Mouse (Mus musculus): ENCODE data around the gene Slc12a5. TPM values are rescaled to one million over a fixed set of nuclear protein-coding genes. Genes with fewer than 3 reads are reported as not detected.

Gene Slc12a5
- polyA plus RNA-seq, 1 experiment from 2014 or later: 6.0 TPM

- no peaks in the 10 kb centered on the region for H3K27me3 ChIP-seq (ENCODE audit: control insufficient read depth, insufficient read depth, low read length)
- H3K4me3 ChIP-seq (ENCODE audit: low read depth, low read length): no peak overlapping the region
- no peak overlapping the region for H3K27ac ChIP-seq (ENCODE audit: low read depth, low read length)
- DNase-seq (ENCODE audit: low spot score) (no peak), ATAC-seq (ENCODE audit: insufficient read depth, low FRiP score, low TSS enrichment) (no peak)
- H3K36me3 ChIP-seq (ENCODE audit: control insufficient read depth, insufficient read depth, low read length): no peaks in the 10 kb centered on the region
- H3K9me3 ChIP-seq (ENCODE audit: control insufficient read depth, low read length): no peaks in the 10 kb centered on the region
- WGBS: 67% methylated on average over 4 of the region's 4 CpGs
- H3K4me2 ChIP-seq (ENCODE audit: low read depth): no peak overlapping the region
- H3K9ac ChIP-seq (ENCODE audit: low read length): no peak overlapping the region
- H3K4me1 ChIP-seq (ENCODE audit: control insufficient read depth, insufficient read depth, low read length): peaks cover 12% of the 10 kb centered on the region
These were observed 76.8 kb downstream of the Slc12a5 start for GRCm38 (mm10) chr2:165037415-165037814.

- no peak overlapping the region for H3K4me2 ChIP-seq (ENCODE audit: low read depth)
- H3K27me3 ChIP-seq (ENCODE audit: control insufficient read depth, insufficient read depth, low read length): no peaks in the 10 kb centered on the region
- H3K4me3 ChIP-seq (ENCODE audit: low read depth, low read length): no peak overlapping the region
- ATAC-seq (ENCODE audit: insufficient read depth, low FRiP score, low TSS enrichment) (no peak), DNase-seq (ENCODE audit: low spot score) (no peak)
- H3K4me1 ChIP-seq (ENCODE audit: control insufficient read depth, insufficient read depth, low read length): 0 out of 2 replicates have a peak, but pooled peaks cover 4% of the 10 kb centered on the region
- 76% methylated on average over 5 of the region's 5 CpGs for WGBS
- H3K36me3 ChIP-seq (ENCODE audit: control insufficient read depth, insufficient read depth, low read length): no peaks in the 10 kb centered on the region
- no peak overlapping the region for H3K9ac ChIP-seq (ENCODE audit: low read length)
- no peaks in the 10 kb centered on the region for H3K9me3 ChIP-seq (ENCODE audit: control insufficient read depth, low read length)
- H3K27ac ChIP-seq (ENCODE audit: low read depth, low read length): no peak overlapping the region
These were observed 81.5 kb downstream of the Slc12a5 start for GRCm38 (mm10) chr2:165042126-165042525.

- 6% methylated on average over 17 of the region's 17 CpGs for WGBS
- peak overlapping the region; percentile 28 for H3K4me2 ChIP-seq (ENCODE audit: low read depth)
- peak; percentile 66 for DNase-seq (ENCODE audit: low spot score)
- no peaks in the 10 kb centered on the region for H3K27me3 ChIP-seq (ENCODE audit: control insufficient read depth, insufficient read depth, low read length)
- H3K4me3 ChIP-seq (ENCODE audit: low read depth, low read length): no peak overlapping the region
- no peaks in the 10 kb centered on the region for H3K36me3 ChIP-seq (ENCODE audit: control insufficient read depth, insufficient read depth, low read length)
- no peaks in the 10 kb centered on the region for H3K9me3 ChIP-seq (ENCODE audit: control insufficient read depth, low read length)
- peak overlapping the region; percentile 1 for H3K27ac ChIP-seq (ENCODE audit: low read depth, low read length)
- H3K4me1 ChIP-seq (ENCODE audit: control insufficient read depth, insufficient read depth, low read length): 0 out of 2 replicates have a peak, but pooled peaks cover 4% of the 10 kb centered on the region
- peak; percentile 73 for ATAC-seq (ENCODE audit: insufficient read depth, low FRiP score, low TSS enrichment)
- H3K9ac ChIP-seq (ENCODE audit: low read length): peak overlapping the region; percentile 3; the same call in 1 of the 2 replicates
These were observed 82.6 kb downstream of the Slc12a5 start for GRCm38 (mm10) chr2:165043090-165043636.

GRCm38 (mm10) chr2:165043729-165044128 is 83.1 kb downstream of the Slc12a5 start:
- Histone ChIP-seq H3K36me3 (ENCODE audit: control insufficient read depth, insufficient read depth, low read length) (no peaks in the 10 kb centered on the region), H3K4me2 (ENCODE audit: low read depth) (no peak overlapping the region), H3K4me1 (ENCODE audit: control insufficient read depth, insufficient read depth, low read length) (0 out of 2 replicates have a peak, but pooled peaks cover 4% of the 10 kb centered on the region), H3K27me3 (ENCODE audit: control insufficient read depth, insufficient read depth, low read length) (no peaks in the 10 kb centered on the region), H3K9ac (ENCODE audit: low read length) (no peak overlapping the region), H3K9me3 (ENCODE audit: control insufficient read depth, low read length) (no peaks in the 10 kb centered on the region), H3K4me3 (ENCODE audit: low read depth, low read length) (no peak overlapping the region), H3K27ac (ENCODE audit: low read depth, low read length) (peak overlapping the region; percentile 1; the same call in 1 of the 2 replicates)
- WGBS: 53% methylated on average over 2 of the region's 2 CpGs
- DNase-seq (ENCODE audit: low spot score) (no peak), ATAC-seq (ENCODE audit: insufficient read depth, low FRiP score, low TSS enrichment) (no peak)

GRCm38 (mm10) chr2:165049044-165049443 is 88.4 kb downstream of the Slc12a5 start:
- Histone ChIP-seq H3K27me3 (ENCODE audit: control insufficient read depth, insufficient read depth, low read length) (no peaks in the 10 kb centered on the region), H3K36me3 (ENCODE audit: control insufficient read depth, insufficient read depth, low read length) (no peaks in the 10 kb centered on the region), H3K4me1 (ENCODE audit: control insufficient read depth, insufficient read depth, low read length) (no peaks in the 10 kb centered on the region), H3K4me2 (ENCODE audit: low read depth) (no peak overlapping the region), H3K9ac (ENCODE audit: low read length) (no peak overlapping the region), H3K9me3 (ENCODE audit: control insufficient read depth, low read length) (no peaks in the 10 kb centered on the region), H3K4me3 (ENCODE audit: low read depth, low read length) (no peak overlapping the region), H3K27ac (ENCODE audit: low read depth, low read length) (no peak overlapping the region)
- DNase-seq (ENCODE audit: low spot score): no peak
- ATAC-seq (ENCODE audit: insufficient read depth, low FRiP score, low TSS enrichment): no peak
- WGBS: 55% methylated on average over 5 of the region's 5 CpGs

Other genes starting within 250 kb of the Slc12a5 start
- gene Spint5, start 245.5 kb upstream of the Slc12a5 start, polyA plus RNA-seq (2014; fragmentation: Nextera tagmentation; extraction: Ambion mirVana): not detected in 2 replicates
- gene Wfdc3, start 214.9 kb upstream of the Slc12a5 start, polyA plus RNA-seq (2014; fragmentation: Nextera tagmentation; extraction: Ambion mirVana): 0.13 and 1.4 TPM in 2 replicates
- 67.9 and 77.0 TPM in 2 replicates for gene Dnttip1, start 214.8 kb upstream of the Slc12a5 start, polyA plus RNA-seq (2014; fragmentation: Nextera tagmentation; extraction: Ambion mirVana)
- gene Ube2c, start 190.9 kb upstream of the Slc12a5 start, polyA plus RNA-seq (2014; fragmentation: Nextera tagmentation; extraction: Ambion mirVana): 449 and 453 TPM in 2 replicates
- gene Tnnc2, start 180.8 kb upstream of the Slc12a5 start, polyA plus RNA-seq (2014; fragmentation: Nextera tagmentation; extraction: Ambion mirVana): 43.2 and 55.4 TPM in 2 replicates
- 11.2 and 14.1 TPM in 2 replicates for gene Snx21, start 175.0 kb upstream of the Slc12a5 start, polyA plus RNA-seq (2014; fragmentation: Nextera tagmentation; extraction: Ambion mirVana)
- gene Acot8, start 155.9 kb upstream of the Slc12a5 start, polyA plus RNA-seq (2014; fragmentation: Nextera tagmentation; extraction: Ambion mirVana): 15.1 TPM in 2 replicates
- 12.9 and 14.0 TPM in 2 replicates for gene Zswim3, start 155.7 kb upstream of the Slc12a5 start, polyA plus RNA-seq (2014; fragmentation: Nextera tagmentation; extraction: Ambion mirVana)
- gene Zswim1, start 138.1 kb upstream of the Slc12a5 start, polyA plus RNA-seq (2014; fragmentation: Nextera tagmentation; extraction: Ambion mirVana): 22.9 and 23.2 TPM in 2 replicates
- gene Spata25, start 132.3 kb upstream of the Slc12a5 start, polyA plus RNA-seq (2014; fragmentation: Nextera tagmentation; extraction: Ambion mirVana): not detected in 2 replicates
- gene Ctsa, start 127.9 kb upstream of the Slc12a5 start, polyA plus RNA-seq (2014; fragmentation: Nextera tagmentation; extraction: Ambion mirVana): 87.9 and 88.6 TPM in 2 replicates
- gene Neurl2, start 127.3 kb upstream of the Slc12a5 start, polyA plus RNA-seq (2014; fragmentation: Nextera tagmentation; extraction: Ambion mirVana): 3.8 and 4.8 TPM in 2 replicates
- 58.4 and 58.9 TPM in 2 replicates for gene Pltp, start 103.1 kb upstream of the Slc12a5 start, polyA plus RNA-seq (2014; fragmentation: Nextera tagmentation; extraction: Ambion mirVana)
- 68.0 and 76.6 TPM in 2 replicates for gene Pcif1, start 81.5 kb upstream of the Slc12a5 start, polyA plus RNA-seq (2014; fragmentation: Nextera tagmentation; extraction: Ambion mirVana)
- 13.9 and 15.4 TPM in 2 replicates for gene Zfp335, start 49.0 kb upstream of the Slc12a5 start, polyA plus RNA-seq (2014; fragmentation: Nextera tagmentation; extraction: Ambion mirVana)
- gene Mmp9, start 20.0 kb upstream of the Slc12a5 start, polyA plus RNA-seq (2014; fragmentation: Nextera tagmentation; extraction: Ambion mirVana): 1.2 and 2.1 TPM in 2 replicates
- gene Ncoa5, start 74.1 kb downstream of the Slc12a5 start, polyA plus RNA-seq (2014; fragmentation: Nextera tagmentation; extraction: Ambion mirVana): 86.1 and 89.4 TPM in 2 replicates
- 8.5 and 8.9 TPM in 2 replicates for gene Cd40, start 94.8 kb downstream of the Slc12a5 start, polyA plus RNA-seq (2014; fragmentation: Nextera tagmentation; extraction: Ambion mirVana)
- not detected in 2 replicates for gene 1700025C18Rik, start 129.9 kb downstream of the Slc12a5 start, polyA plus RNA-seq (2014; fragmentation: Nextera tagmentation; extraction: Ambion mirVana)